Mouse (Mus musculus): ENCODE data around the gene A530016L24Rik. TPM values are rescaled to one million over a fixed set of nuclear protein-coding genes. Genes with fewer than 3 reads are reported as not detected.

The A530016L24Rik gene
- total and polyA plus RNA-seq, 3 experiments = not detected

DNA sequence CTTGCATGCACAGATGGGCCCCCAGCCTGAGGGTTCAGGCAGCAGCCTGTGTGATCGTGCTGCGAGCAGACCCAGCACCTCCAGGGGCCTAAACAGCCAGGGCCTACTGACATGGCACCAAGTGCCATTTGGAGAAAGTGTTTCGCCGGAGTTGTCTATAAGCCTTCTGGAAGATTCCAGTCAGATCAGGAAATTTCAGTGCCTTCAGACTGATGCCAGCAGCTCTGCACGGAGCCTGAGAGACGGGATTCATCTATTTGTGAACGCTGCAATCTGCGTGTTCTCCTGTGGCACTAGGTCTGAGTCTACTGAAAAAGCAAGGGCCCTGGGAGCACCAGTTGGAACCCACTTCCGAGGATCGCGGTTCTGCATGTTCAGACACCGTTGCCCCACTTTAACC is 51.1 kb downstream of the A530016L24Rik start:
- in situ Hi-C loops (cut with MboI; ENCODE audit: low pct_ligation_motif_present, low pct_unique_long_range_greater_than_20kb, low sequenced_read_pairs) = loop anchor here (5.0 kb wide), 1 partner anchor 33 kb away; no protein-coding TSS in a partner anchor
- dilution Hi-C loops (cut with MboI; ENCODE audit: extremely low pct_ligation_motif_present, extremely low pct_unique_long_range_greater_than_20kb, low sequenced_read_pairs) = no loop called here

DNA sequence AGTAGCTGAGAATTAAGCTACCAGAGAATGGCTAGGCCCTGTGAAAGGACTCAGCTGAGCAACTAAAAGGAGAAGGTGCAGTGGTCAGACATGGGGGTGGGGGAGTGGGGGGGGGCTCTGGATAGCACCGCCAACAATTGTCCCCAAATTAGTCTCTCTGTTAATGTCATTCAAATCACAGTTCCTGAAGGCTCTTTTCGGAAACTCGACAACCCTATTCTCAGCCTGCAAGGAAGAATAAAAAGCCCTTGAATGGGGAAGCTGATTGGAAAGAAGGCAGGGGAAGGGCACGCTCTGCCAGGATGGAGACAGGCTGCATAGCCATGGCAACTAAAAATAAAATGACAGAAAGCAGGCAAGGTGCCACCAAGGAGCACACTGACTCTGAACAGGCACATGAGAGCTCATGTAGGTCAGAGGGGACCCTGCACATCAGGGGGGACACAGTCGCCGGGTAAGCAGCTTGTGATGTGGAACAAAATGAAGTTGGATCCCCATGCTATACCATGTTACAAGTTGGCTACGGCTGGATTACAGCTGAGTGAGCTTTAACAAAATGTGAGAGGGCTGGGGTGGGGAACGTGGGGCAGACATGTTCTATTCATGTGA is 52.3 kb downstream of the A530016L24Rik start:
- Histone ChIP-seq H3K79me2 (replicated peaks; ENCODE audit: control insufficient read depth, extremely low read depth, insufficient read depth, poor library complexity, severe bottlenecking) (no peaks in the 10 kb centered on the region), H3K27ac (ENCODE audit: insufficient read depth, low read depth) (no peak overlapping the region), H3K4me1 (ENCODE audit: control insufficient read depth in 1 of 2, insufficient read depth in 2 of 2) (peaks cover 4 to 23% of the 10 kb centered on the region in 2 experiments), H3K4me3 (replicated peaks in 1 of 3; ENCODE audit: low read depth in 2 of 3, low read length in 2 of 3, poor library complexity in 1 of 3) (no peak overlapping the region), H3K27me3 (replicated peaks) (peaks cover 60% of the 10 kb centered on the region), H3K36me3 (replicated peaks in 1 of 2; ENCODE audit: control insufficient read depth in 1 of 2, insufficient read depth in 1 of 2, low read length in 1 of 2) (no peaks in the 10 kb centered on the region), H3K9me3 (replicated peaks; ENCODE audit: low read length) (no peaks in the 10 kb centered on the region), H3K9ac (ENCODE audit: insufficient read depth, low read depth) (no peak overlapping the region), H3K4me2 (ENCODE audit: insufficient read depth, low read depth, poor library complexity, severe bottlenecking) (no peak overlapping the region)
- TF ChIP-seq SIN3A (IDR thresholded peaks at IDR 0.05; ENCODE audit: low read length) = no peak
- no peak for TF ChIP-seq KAT2A (IDR thresholded peaks at IDR 0.05; ENCODE audit: insufficient replicate concordance, low read length)
- no peak for TF ChIP-seq TCF12 (IDR thresholded peaks at IDR 0.05; ENCODE audit: low read depth, low read length)
- TF ChIP-seq CHD2 (IDR thresholded peaks at IDR 0.05; ENCODE audit: low read length) = no peak
- no peak for TF ChIP-seq EP300 (IDR thresholded peaks at IDR 0.05; ENCODE audit: low read length)
- TF ChIP-seq NRF1 (IDR thresholded peaks at IDR 0.05; ENCODE audit: low read depth, low read length) = no peak
- TF ChIP-seq PAX5 (IDR thresholded peaks at IDR 0.05; ENCODE audit: low read length) = no peak
- TF ChIP-seq CTCF (conservative IDR thresholded peaks at IDR 0.05 in 1 of 2, IDR thresholded peaks at IDR 0.05 in 1 of 2; ENCODE audit: low read depth in 2 of 2, low read length in 2 of 2) = no peak
- in situ Hi-C loops (cut with MboI; ENCODE audit: low pct_ligation_motif_present, low pct_unique_long_range_greater_than_20kb, low sequenced_read_pairs) = loop anchor here (5.0 kb wide), 1 partner anchor 34 kb away; no protein-coding TSS in a partner anchor
- dilution Hi-C loops (cut with MboI; ENCODE audit: extremely low pct_ligation_motif_present, extremely low pct_unique_long_range_greater_than_20kb, low sequenced_read_pairs) = no loop called here
- DNase-seq (ENCODE audit: extremely low read depth) = no peak

More for the DNA sequence above, 51.1 kb downstream of the A530016L24Rik start:
- no peaks in the 10 kb centered on the region for H3K79me2 ChIP-seq (replicated peaks; ENCODE audit: control insufficient read depth, extremely low read depth, insufficient read depth, poor library complexity, severe bottlenecking)
- no peak for DNase-seq (ENCODE audit: extremely low read depth)
- H3K27ac ChIP-seq (ENCODE audit: insufficient read depth, low read depth) = no peak overlapping the region
- no peaks in the 10 kb centered on the region for H3K36me3 ChIP-seq (replicated peaks in 1 of 2; ENCODE audit: control insufficient read depth in 1 of 2, insufficient read depth in 1 of 2, low read length in 1 of 2)
- no peak overlapping the region for H3K9ac ChIP-seq (ENCODE audit: insufficient read depth, low read depth)
- H3K27me3 ChIP-seq (replicated peaks) = peaks cover 72% of the 10 kb centered on the region
- H3K9me3 ChIP-seq (replicated peaks; ENCODE audit: low read length) = no peaks in the 10 kb centered on the region
- TF ChIP-seq MYC (IDR thresholded peaks at IDR 0.05; ENCODE audit: low read depth, low read length) = no peak
- TF ChIP-seq HCFC1 (IDR thresholded peaks at IDR 0.05; ENCODE audit: low read depth, low read length) = no peak
- no peak for TF ChIP-seq EP300 (IDR thresholded peaks at IDR 0.05; ENCODE audit: low read length)
- no peak for TF ChIP-seq ZNF384 (IDR thresholded peaks at IDR 0.05; ENCODE audit: low read depth, low read length)
- no peak for TF ChIP-seq JUN (IDR thresholded peaks at IDR 0.05; ENCODE audit: insufficient read depth, low read depth, low read length)
- TF ChIP-seq CHD1 (IDR thresholded peaks at IDR 0.05; ENCODE audit: low read depth, low read length) = no peak
- TF ChIP-seq CHD2 (IDR thresholded peaks at IDR 0.05; ENCODE audit: low read length) = no peak
- TF ChIP-seq MEF2A (IDR thresholded peaks at IDR 0.05; ENCODE audit: borderline replicate concordance, low read depth, low read length) = no peak
- no peak for TF ChIP-seq POLR2A (IDR thresholded peaks at IDR 0.05; ENCODE audit: low read depth, low read length)
- TF ChIP-seq MAZ (IDR thresholded peaks at IDR 0.05; ENCODE audit: low read depth, low read length) = no peak
- TF ChIP-seq MAX (IDR thresholded peaks at IDR 0.05; ENCODE audit: low read length) = no peak
- no peak for TF ChIP-seq ZKSCAN1 (IDR thresholded peaks at IDR 0.05; ENCODE audit: borderline replicate concordance, low read depth, low read length)
- no peak overlapping the region for H3K4me3 ChIP-seq (replicated peaks in 1 of 3; ENCODE audit: low read depth in 2 of 3, low read length in 2 of 3, poor library complexity in 1 of 3)
- peaks cover 0 to 18% of the 10 kb centered on the region in 2 experiments; a peak in 3 of 4 replicates for H3K4me1 ChIP-seq (ENCODE audit: control insufficient read depth in 1 of 2, insufficient read depth in 2 of 2)
- H3K4me2 ChIP-seq (ENCODE audit: insufficient read depth, low read depth, poor library complexity, severe bottlenecking) = no peak overlapping the region

Measured in CH12.LX (cell line).